Mouse (Mus musculus): Measurements from ENCODE around the gene Nrxn3.

- TF ChIP-seq CTCF (IDR thresholded peaks at IDR 0.05; ENCODE audit: control insufficient read depth, insufficient read depth, insufficient replicate concordance, low read depth, low read length): no peak
- no peak for TF ChIP-seq POLR2A (IDR thresholded peaks at IDR 0.05; ENCODE audit: control insufficient read depth, low read depth, low read length)
Measured at GRCm38 (mm10) chr12:88735045-88735444, 12.4 kb downstream of the Nrxn3 start.
